Mouse (Mus musculus): ENCODE measurements around the gene Gm9999.
A peak's percentile ranks its signal among the peaks of the same experiment; 100 is the strongest.
"Not testable (repeated sequence)": the region's sequence is repeated elsewhere in the genome, so short reads cannot be mapped to it uniquely, and the experiment has no call there.

Gene Gm9999

GRCm38 (mm10) chr7:46983280-46983679 lies at the start of gene Gm9999:
Gene Gm9999 (plus strand): TSS chr7:46983580.
- no peak for DNase-seq (ENCODE audit: low read depth, low spot score)

- no peak for DNase-seq (ENCODE audit: low read depth, low spot score)
These were observed 48.6 kb upstream of the Gm9999 start for GRCm38 (mm10) chr7:46934788-46935187.

DNA sequence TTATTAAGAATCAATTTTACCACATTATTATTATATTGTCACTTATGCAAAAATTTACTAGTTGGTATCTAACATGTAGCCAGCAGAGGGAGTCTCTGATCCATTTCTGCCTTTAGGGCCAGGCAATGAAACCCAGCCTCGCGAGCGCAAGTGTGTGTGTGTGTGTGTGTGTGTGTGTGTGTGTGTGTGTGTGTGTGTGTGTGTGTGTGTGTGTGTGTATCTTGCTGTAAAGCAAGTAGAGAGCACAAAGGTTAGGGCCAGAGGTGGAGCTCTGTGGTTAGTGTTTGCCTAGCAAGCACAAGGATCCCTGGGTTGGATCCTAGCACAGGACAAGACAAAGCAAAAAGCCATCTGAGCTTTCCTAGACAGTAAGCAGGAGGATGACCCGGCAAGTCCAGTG lies 47.5 kb upstream of the Gm9999 start:
- no peak for DNase-seq (ENCODE audit: low read depth, low spot score)

- DNase-seq (ENCODE audit: low read depth, low spot score), result peak; percentile 85
These were observed 25.3 kb upstream of the Gm9999 start, which contains the start of gene Uevld for GRCm38 (mm10) chr7:46957831-46958691. Gene Uevld (minus strand): TSS chr7:46958527.

DNA sequence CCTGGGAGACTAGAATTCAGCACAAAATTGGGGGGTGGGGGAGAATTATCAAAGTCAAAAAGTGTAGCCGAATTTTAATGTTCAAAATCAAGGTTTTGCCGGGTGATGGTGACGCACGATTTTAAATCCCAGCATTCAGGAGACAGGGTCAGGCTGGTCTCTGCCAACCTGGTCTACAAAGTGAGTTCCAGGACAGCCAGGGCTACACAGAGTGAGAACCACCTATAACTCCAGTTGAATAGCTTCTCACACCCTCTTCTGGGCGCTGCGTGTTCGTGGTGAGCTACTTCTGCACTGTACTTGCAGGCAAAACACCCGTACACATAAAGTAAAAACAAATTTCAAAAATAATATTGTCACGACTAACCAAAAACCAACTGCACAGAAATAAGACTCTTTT lies 24.5 kb upstream of the Gm9999 start:
- DNase-seq (ENCODE audit: low read depth, low spot score), result no peak

- no peak for DNase-seq (ENCODE audit: low read depth, low spot score)
These were observed 22.4 kb upstream of the Gm9999 start for GRCm38 (mm10) chr7:46960991-46961390.

GRCm38 (mm10) chr7:46962132-46962531 lies 21.2 kb upstream of the Gm9999 start:
- no peak for DNase-seq (ENCODE audit: low read depth, low spot score)

DNA sequence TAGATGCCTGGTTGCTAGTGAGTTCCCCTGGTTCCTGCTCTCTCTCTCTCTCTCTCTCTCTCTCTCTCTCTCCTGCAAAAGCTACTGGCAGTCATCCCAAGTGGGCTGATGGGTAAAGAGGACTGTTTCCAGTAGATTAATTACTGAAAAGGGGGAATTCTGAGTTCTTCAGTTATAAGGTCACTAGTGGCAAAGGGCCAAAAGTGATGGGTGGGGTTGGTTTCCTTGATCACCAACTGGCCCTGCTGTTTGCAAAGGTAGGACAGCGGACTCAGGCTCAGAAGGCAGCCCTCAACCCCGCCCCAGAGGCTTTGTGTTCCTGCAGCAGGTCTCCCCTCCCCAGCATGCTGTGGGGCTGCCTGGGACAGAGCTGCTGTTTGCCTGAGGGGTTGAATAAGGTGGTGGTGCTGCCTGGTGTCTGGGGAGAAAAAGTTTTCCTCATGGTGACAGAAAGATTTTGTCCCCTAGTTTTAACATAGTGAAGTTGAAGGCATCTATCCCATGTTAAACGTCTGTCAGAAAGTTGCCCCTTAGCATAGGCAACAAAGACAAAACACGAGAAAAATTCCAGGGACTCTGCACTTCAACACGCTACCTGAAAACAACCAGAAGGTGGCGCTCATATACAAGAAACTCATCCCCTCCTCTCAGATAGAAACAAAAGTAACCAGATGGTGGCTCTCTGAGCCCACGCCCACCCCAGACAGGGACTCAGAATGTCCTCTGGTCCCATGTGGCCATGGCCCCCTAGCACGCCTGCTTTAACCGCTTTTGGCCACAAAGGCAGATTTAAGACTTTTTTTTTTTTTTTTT lies 20.4 kb upstream of the Gm9999 start:
- peak; percentile 57 for DNase-seq (ENCODE audit: low read depth, low spot score)

- DNase-seq (ENCODE audit: low read depth, low spot score), result no peak
These were observed 19.3 kb upstream of the Gm9999 start for GRCm38 (mm10) chr7:46964070-46964469.

GRCm38 (mm10) chr7:46969898-46970297 lies 13.5 kb upstream of the Gm9999 start:
- DNase-seq (ENCODE audit: low read depth, low spot score), result no peak

GRCm38 (mm10) chr7:46974648-46975047 lies 8.7 kb upstream of the Gm9999 start:
- DNase-seq (ENCODE audit: low read depth, low spot score), result no peak

- DNase-seq (ENCODE audit: low read depth, low spot score), result no peak
These were observed 7.9 kb upstream of the Gm9999 start for GRCm38 (mm10) chr7:46975456-46975855.

GRCm38 (mm10) chr7:46985718-46986505 lies 2.5 kb downstream of the Gm9999 start:
- no peak for DNase-seq (ENCODE audit: low read depth, low spot score)

DNA sequence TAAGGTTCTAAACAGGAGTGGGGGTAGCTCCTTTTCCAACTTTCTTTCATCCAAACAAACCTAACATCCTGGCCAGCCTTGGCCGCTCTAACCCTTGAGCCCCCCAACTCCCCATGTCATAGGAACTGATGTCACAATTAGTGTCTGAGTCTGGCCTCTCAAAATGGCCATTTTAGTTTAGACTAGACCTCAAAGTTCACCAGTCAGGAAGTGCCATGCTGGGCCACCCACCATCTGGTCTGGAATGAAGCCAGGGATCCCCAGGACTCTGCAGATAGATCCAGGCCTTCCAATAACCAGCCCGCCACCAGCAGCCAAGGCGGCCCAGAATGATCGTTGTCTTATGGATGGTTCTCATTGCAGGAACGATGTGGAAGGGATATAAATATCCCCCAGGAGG lies 3.3 kb downstream of the Gm9999 start:
- no peak for DNase-seq (ENCODE audit: low read depth, low spot score)

DNA sequence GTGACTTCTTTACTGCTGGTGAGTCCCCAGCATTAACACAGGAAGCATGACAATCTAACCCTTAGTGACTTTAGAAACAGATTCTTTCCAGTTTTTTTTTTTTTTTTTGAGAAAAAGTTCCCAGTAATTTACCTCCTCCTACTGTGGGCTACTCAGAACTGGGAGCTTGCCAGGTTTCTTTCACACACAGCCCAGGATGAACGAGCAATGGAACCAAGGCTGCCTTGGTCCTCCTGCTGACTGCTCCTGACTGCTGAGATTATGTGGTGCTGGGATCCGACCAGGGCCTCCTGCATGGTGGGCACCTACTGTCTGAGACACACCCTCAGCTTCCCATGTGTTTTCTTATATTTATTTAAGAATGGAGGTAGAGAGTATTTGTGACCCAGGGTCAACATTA lies 3.7 kb downstream of the Gm9999 start:
- DNase-seq (ENCODE audit: low read depth, low spot score), result no peak

- DNase-seq (ENCODE audit: low read depth, low spot score), result not testable (repeated sequence)
These were observed 6.0 kb downstream of the Gm9999 start for GRCm38 (mm10) chr7:46989387-46989786.

- no peak for DNase-seq (ENCODE audit: low read depth, low spot score)
These were observed 9.7 kb downstream of the Gm9999 start for GRCm38 (mm10) chr7:46993079-46993478.

DNA sequence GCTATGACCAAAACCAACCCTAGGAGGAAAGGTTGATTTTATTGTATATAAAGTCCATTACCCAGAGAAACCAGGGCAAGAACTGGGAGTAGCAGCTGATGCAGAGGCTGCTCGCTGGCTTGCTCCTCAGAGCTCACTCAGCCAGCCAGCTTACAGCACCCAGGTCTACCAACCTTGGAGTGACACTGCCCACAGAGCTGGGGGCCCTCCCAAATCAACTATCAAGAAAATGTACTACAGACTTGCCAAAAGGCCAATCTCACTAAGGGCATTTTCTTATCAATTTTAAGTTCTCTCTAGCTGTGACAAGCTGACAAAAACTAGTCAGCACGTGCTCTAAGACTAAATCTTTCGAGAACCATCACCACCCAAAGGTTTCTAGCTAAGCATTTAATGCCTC lies 12.2 kb downstream of the Gm9999 start:
- DNase-seq (ENCODE audit: low read depth, low spot score), result no peak

DNA sequence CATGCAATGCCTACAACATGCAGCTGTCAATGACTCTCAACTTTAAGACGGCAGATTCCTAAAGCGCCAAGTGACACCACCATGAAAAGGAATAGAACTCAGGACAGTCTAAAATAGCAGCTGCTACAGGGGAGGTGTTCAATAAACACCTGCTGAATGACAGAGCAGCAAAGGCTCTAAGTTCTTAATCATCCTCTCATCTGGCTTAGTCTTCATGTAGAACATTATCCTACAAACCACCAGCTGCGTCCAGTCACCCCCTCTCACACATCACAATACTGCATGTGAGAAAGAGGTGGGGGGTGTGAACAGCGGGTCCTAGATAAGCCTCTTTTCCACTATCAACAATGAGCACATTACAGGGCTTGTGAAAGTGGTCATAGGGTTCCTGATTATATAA lies 13.6 kb downstream of the Gm9999 start:
- DNase-seq (ENCODE audit: low read depth, low spot score), result no peak

DNA sequence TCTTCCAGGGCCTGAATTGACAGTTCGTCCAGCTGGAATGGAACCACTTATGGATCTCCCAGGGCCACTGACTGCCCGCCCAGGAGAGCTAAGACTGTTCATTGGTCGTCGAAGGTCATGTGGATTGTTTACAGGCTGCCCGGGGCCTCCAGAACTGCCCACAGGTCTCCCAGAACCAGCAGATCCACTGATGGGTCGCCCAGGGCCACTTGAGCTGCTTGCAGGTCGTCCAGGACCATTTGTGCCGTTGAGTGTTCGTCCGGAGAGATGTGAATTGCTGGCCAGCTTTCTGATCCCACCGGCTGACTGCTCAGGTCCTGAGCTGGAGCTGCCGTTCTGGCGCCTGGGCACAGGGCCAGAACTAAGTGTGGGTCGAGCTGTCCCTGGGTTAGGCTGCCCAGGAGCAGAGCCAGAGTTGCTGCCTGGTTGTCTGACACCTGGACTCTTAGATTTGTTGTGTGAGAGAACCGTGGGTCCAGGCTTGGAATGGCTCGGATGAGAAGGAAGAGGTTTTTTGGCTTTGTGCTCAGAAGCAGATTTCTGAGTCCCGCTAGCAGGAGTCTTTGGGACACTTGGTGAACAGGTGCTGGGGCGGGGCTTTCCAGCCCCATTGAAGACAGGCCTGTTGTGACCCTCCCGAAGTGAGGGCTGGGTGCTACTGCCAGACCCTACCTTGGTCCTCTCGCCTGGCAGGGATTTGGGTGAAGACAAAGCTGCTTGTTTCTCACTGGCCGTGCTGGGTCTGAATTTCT lies 14.4 kb downstream of the Gm9999 start:
- DNase-seq (ENCODE audit: low read depth, low spot score), result no peak

GRCm38 (mm10) chr7:46998942-46999341 lies 15.6 kb downstream of the Gm9999 start:
- DNase-seq (ENCODE audit: low read depth, low spot score), result no peak

Measured in retina, adult 2 months (tissue).